Mouse (Mus musculus) forebrain, embryonic 14.5 days (tissue): ENCODE results near the gene Bcl9. TPM values are rescaled to one million over a fixed set of nuclear protein-coding genes. Genes with fewer than 3 reads are reported as not detected.

Experiments
- ATAC-seq: fragments of 200-750 bp; cut with Nextera tagmentation; 2 replicates; pipeline ENCODE4 v1.8.0; 2017; ENCODE audit warnings: mild to moderate bottlenecking, moderate library complexity
- DNase-seq: peaks from one replicate; pipeline ENCODE4 v3.0.0-alpha.2; 2015; ENCODE audit warnings: low spot score
- H3K27ac ChIP-seq: fragments of 300-500 bp; sonication (generic); 2 replicates; pipeline ENCODE4 v1.5.1; 2014; ENCODE audit warnings: low read depth, mild to moderate bottlenecking, control low read depth, low read length, moderate library complexity
- H3K27me3 ChIP-seq: fragments of 300-500 bp; sonication (generic); replicated peaks from 2 replicates; pipeline ENCODE4 v1.6.1; 2014; ENCODE audit warnings: low read length, control low read depth, mixed read lengths; ENCODE audit not compliant: control insufficient read depth, insufficient read depth
- H3K36me3 ChIP-seq: fragments of 300-500 bp; sonication (generic); 2 replicates; pipeline ENCODE4 v1.6.1; 2014; ENCODE audit warnings: low read length, control low read depth; ENCODE audit not compliant: control insufficient read depth, insufficient read depth
- H3K4me1 ChIP-seq: fragments of 300-500 bp; sonication (generic); 2 replicates; pipeline ENCODE4 v1.6.1; 2014; ENCODE audit warnings: antibody characterized with exemption, low read length, control low read depth; ENCODE audit not compliant: control insufficient read depth, insufficient read depth
- H3K4me2 ChIP-seq: fragments of 300-500 bp; sonication (generic); 2 replicates; pipeline ENCODE4 v1.6.1; 2014; ENCODE audit warnings: mild to moderate bottlenecking, control low read depth, low read length
- H3K4me3 ChIP-seq: fragments of 300-500 bp; sonication (generic); 2 replicates; pipeline ENCODE4 v1.5.1; 2014; ENCODE audit warnings: low read depth, low read length, control low read depth
- H3K9ac ChIP-seq: fragments of 300-500 bp; sonication (generic); 2 replicates; pipeline ENCODE4 v1.6.1; 2014; ENCODE audit warnings: mild to moderate bottlenecking, low read length, control low read depth, moderate library complexity
- H3K9me3 ChIP-seq: fragments of 300-500 bp; sonication (generic); replicated peaks from 2 replicates; pipeline ENCODE4 v1.6.1; 2016; ENCODE audit warnings: low read length, control low read depth, mixed read lengths; ENCODE audit not compliant: control insufficient read depth
- WGBS: fragments of 180-500 bp; shearing (Covaris S2); extraction: QIAGEN DNeasy Blood & Tissue Kit; methylation state at CpG from one replicate; pipeline ENCODE4 v1.1.7; 2014; 5-methylcytosine and 5-hydroxymethylcytosine counted together
- polyA plus RNA-seq: library from polyadenylated mRNA; unstranded; fragments of >200 nt; fragmentation: Nextera tagmentation; extraction: Ambion mirVana; gene quantifications from 2 replicates; pipeline ENCODE4 v1.2.1, GENCODE M21; 2014

The Bcl9 gene
- polyA plus RNA-seq, 1 experiment from 2014 or later: 54.6 TPM

GRCm38 (mm10) chr3:97223261-97223660 is 74.5 kb downstream of the Bcl9 start:
- Histone ChIP-seq H3K27me3 (no peaks in the 10 kb centered on the region), H3K27ac (no peak overlapping the region), H3K36me3 (peaks cover 47% of the 10 kb centered on the region), H3K4me3 (no peak overlapping the region), H3K9ac (no peak overlapping the region), H3K4me2 (no peak overlapping the region), H3K4me1 (peaks cover 24% of the 10 kb centered on the region), H3K9me3 (no peaks in the 10 kb centered on the region)
- ATAC-seq (no peak), DNase-seq (no peak)
- WGBS: 79% methylated on average over 9 of the region's 9 CpGs

GRCm38 (mm10) chr3:97215526-97215925 is 82.2 kb downstream of the Bcl9 start:
- Histone ChIP-seq H3K4me3 (no peak overlapping the region), H3K27ac (no peak overlapping the region), H3K4me2 (no peak overlapping the region), H3K27me3 (no peaks in the 10 kb centered on the region), H3K9me3 (no peaks in the 10 kb centered on the region), H3K9ac (no peak overlapping the region), H3K36me3 (peaks cover 92% of the 10 kb centered on the region), H3K4me1 (no peaks in the 10 kb centered on the region)
- no peak for DNase-seq
- WGBS: 61% methylated on average over 3 of the region's 3 CpGs
- ATAC-seq: no peak

- peaks cover 92% of the 10 kb centered on the region for H3K36me3 ChIP-seq
- no peak overlapping the region for H3K4me2 ChIP-seq
- H3K4me3 ChIP-seq: no peak overlapping the region
- no peaks in the 10 kb centered on the region for H3K9me3 ChIP-seq
- WGBS: 55% methylated on average over 1 of the region's 1 CpGs
- DNase-seq (peak; percentile 76), ATAC-seq (peak; percentile 61; the same call in 1 of the 2 replicates)
- no peak overlapping the region for H3K9ac ChIP-seq
- H3K4me1 ChIP-seq: no peaks in the 10 kb centered on the region
- H3K27me3 ChIP-seq: no peaks in the 10 kb centered on the region
- H3K27ac ChIP-seq: 0 out of 2 replicates have a peak overlapping the region, but pooled peaks have one; percentile 21
Observed at GRCm38 (mm10) chr3:97214439-97214838, 83.3 kb downstream of the Bcl9 start.

- H3K4me3 ChIP-seq: no peak overlapping the region
- 89% methylated on average over 10 of the region's 10 CpGs for WGBS
- H3K9me3 ChIP-seq: no peaks in the 10 kb centered on the region
- no peaks in the 10 kb centered on the region for H3K27me3 ChIP-seq
- peaks cover 92% of the 10 kb centered on the region for H3K36me3 ChIP-seq
- no peak overlapping the region for H3K27ac ChIP-seq
- no peaks in the 10 kb centered on the region for H3K4me1 ChIP-seq
- H3K9ac ChIP-seq: no peak overlapping the region
- DNase-seq (no peak), ATAC-seq (no peak)
- H3K4me2 ChIP-seq: no peak overlapping the region
Observed at GRCm38 (mm10) chr3:97213871-97214270, 83.8 kb downstream of the Bcl9 start.

- Histone ChIP-seq H3K9ac (no peak overlapping the region), H3K36me3 (peaks cover 100% of the 10 kb centered on the region), H3K4me1 (no peaks in the 10 kb centered on the region), H3K4me2 (no peak overlapping the region), H3K27ac (no peak overlapping the region), H3K27me3 (no peaks in the 10 kb centered on the region), H3K4me3 (no peak overlapping the region), H3K9me3 (no peaks in the 10 kb centered on the region)
- DNase-seq (no peak), ATAC-seq (no peak)
- WGBS: 85% methylated on average over 5 of the region's 5 CpGs
Observed at GRCm38 (mm10) chr3:97211177-97211576, 86.5 kb downstream of the Bcl9 start.

- Histone ChIP-seq H3K9ac (no peak overlapping the region), H3K27ac (no peak overlapping the region), H3K4me1 (no peaks in the 10 kb centered on the region), H3K9me3 (no peaks in the 10 kb centered on the region), H3K4me2 (no peak overlapping the region), H3K27me3 (no peaks in the 10 kb centered on the region), H3K36me3 (peaks cover 100% of the 10 kb centered on the region), H3K4me3 (no peak overlapping the region)
- ATAC-seq (no peak), DNase-seq (no peak)
- 89% methylated on average over 9 of the region's 9 CpGs for WGBS
Observed at GRCm38 (mm10) chr3:97209351-97209750, 88.4 kb downstream of the Bcl9 start.

- DNase-seq (no peak), ATAC-seq (no peak)
- Histone ChIP-seq H3K4me3 (no peak overlapping the region), H3K27me3 (no peaks in the 10 kb centered on the region), H3K4me2 (no peak overlapping the region), H3K4me1 (no peaks in the 10 kb centered on the region), H3K36me3 (peaks cover 95% of the 10 kb centered on the region), H3K9ac (no peak overlapping the region), H3K9me3 (no peaks in the 10 kb centered on the region), H3K27ac (no peak overlapping the region)
- WGBS: 83% methylated on average over 3 of the region's 3 CpGs
Observed at GRCm38 (mm10) chr3:97206521-97206920, 91.2 kb downstream of the Bcl9 start.

GRCm38 (mm10) chr3:97203880-97204279 is 93.8 kb downstream of the Bcl9 start:
- ATAC-seq (no peak), DNase-seq (no peak)
- Histone ChIP-seq H3K9me3 (no peaks in the 10 kb centered on the region), H3K4me1 (no peaks in the 10 kb centered on the region), H3K27me3 (no peaks in the 10 kb centered on the region), H3K9ac (no peak overlapping the region), H3K27ac (no peak overlapping the region), H3K36me3 (peaks cover 69% of the 10 kb centered on the region), H3K4me2 (no peak overlapping the region), H3K4me3 (no peak overlapping the region)
- WGBS: 87% methylated on average over 14 of the region's 14 CpGs

- Histone ChIP-seq H3K4me1 (no peaks in the 10 kb centered on the region), H3K9me3 (no peaks in the 10 kb centered on the region), H3K36me3 (peaks cover 50% of the 10 kb centered on the region), H3K4me2 (no peak overlapping the region), H3K9ac (no peak overlapping the region), H3K27me3 (no peaks in the 10 kb centered on the region), H3K4me3 (no peak overlapping the region), H3K27ac (no peak overlapping the region)
- DNase-seq: peak; percentile 75
- ATAC-seq: peak; percentile 42; the same call in 1 of the 2 replicates
- whole genome bisulfite sequencing: 48% methylated on average over 5 of the region's 5 CpGs
Observed at GRCm38 (mm10) chr3:97201943-97202342, 95.8 kb downstream of the Bcl9 start.
